Mouse (Mus musculus): ENCODE results near the gene Hjurp.

Gene Hjurp

GRCm38 (mm10) chr1:88280006-88280690 is 2.7 kb upstream of the Hjurp start:
- no peak for DNase-seq (ENCODE audit: low spot score in 2 of 2)

GRCm38 (mm10) chr1:88279111-88280005 is 1.9 kb upstream of the Hjurp start:
- DNase-seq (ENCODE audit: low spot score in 2 of 2): no peak

DNA sequence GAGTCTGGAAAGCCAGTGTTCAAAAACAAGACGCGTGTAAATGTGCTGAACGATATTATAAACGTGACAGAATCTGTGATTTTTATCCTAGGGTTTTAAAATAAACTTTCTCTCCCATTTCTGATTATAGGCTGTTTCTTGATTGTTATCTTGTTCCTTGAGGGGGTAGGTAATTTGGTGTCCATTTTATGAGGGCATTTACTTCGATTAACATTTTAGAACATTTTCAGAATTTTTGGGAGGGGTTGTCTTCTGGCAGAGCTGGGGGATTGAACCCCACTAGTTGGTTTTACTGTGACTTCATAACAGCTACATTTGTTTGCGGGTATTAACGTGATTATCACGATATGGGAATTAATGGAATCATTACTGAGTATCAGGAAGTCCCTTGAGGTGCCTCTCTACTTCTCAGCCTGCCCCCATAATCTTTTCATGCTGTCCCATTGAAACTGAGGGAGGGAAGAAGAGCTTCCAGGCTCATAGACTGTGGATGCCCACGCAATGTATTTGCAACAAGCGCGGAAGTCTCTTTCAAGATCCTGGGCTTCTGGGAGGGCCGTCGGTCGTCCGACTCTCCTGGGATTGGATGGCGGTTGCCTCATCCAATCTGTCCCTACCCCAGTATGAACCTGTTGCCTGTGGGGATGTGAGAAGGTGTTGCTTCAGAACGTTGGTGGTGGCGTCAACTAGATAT is 532 bp upstream of the Hjurp start:
- no peak for DNase-seq (ENCODE audit: low spot score in 2 of 2)

DNA sequence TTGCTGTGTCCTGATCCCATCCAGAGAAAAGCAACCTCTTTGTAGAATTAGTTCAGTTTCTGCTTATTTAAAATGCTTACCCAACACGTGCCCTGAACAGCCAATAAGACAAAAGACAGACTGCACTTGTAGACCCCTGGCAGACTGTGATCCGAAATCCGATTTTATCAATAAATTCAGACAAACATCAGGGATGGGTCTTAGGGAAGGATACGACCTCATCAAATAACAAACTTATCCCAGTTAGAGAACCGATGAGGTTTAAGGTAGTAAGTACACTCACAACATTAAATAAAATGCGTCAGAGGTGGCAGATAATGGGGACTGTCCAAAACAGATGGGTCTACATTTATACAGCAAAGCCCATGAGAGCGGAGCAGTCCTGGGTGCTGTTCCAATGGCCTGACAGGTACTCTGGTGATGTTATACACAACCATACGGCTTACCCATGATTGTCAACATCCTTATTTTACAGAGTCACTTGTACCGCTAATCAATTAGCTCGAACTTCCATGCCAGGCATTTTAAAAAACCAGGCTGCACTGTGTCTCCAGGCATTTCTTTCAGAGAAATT is 822 bp downstream of the Hjurp start:
- no peak for DNase-seq (ENCODE audit: low spot score in 2 of 2)

DNA sequence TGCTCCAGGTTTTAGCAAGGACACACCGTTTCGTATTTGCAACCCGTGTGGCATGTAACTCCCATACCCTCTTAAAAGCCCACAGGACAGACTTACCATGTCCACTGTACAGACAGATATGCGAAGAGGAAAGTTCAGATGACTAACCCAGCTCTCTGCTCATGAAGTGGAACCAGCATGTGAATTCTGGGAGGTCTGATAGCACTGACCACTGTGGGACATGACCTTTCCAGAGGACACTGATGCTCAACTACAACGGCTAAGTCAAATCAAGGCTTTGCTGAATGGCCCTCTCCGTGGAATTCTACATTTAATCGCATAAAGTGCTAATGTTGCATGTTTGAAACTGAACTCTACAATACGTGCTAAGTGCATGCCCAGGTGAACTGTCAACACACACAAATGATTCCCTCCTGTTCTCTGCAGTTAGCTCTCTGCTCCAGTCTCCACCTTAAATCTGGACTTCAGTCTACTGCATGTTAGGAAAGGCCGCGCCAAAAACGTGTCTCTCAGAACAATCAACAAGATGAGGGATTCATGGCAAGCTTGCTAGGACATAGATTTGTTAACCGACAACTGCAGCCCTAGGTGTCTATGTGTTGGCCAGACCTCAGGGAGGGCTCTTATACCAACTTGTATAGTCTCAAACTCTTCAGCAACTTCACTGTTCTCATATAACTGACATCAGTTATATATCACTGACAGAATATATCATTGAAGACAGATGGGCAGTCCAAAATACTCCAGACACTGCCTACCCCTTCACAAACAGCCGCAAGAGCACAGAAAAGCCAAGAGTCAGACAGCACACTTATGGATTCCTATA is 1.5 kb downstream of the Hjurp start:
- DNase-seq (ENCODE audit: low spot score in 2 of 2): no peak

GRCm38 (mm10) chr1:88275078-88275680 is 2.3 kb downstream of the Hjurp start:
- DNase-seq (ENCODE audit: low spot score in 2 of 2): no peak

DNA sequence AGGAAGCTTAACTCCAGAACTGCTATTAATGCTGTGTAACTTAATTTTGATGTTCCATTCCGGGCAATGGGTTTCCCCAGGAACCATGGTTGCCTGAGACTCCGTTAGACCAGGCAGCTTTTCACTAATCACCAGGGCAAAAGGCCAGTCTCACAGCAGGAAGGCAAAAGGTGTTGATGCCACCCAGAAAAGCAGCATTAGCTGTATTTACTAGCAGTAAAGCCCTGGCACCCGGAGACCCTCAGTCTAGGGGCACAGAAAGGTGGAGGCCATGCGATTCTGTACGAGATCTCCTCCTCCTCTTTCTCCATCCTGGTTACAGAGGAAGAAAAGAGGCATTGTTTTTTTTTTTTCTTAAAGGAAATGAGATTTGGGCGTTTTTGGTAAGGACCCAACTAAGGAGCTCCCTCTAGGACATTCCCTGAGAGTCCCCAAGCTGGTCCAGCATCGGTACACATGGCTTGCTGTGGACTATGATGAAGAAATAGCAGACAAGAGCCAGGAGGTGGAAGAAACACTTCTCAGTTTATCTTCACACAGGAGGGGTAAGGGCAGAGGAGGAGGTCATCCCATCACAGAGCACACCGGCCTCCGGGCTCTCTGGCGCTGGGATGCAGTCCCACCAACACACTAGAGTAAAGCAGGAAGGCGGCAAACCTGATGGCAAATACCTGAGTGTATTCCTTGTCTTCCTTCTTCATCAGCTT is 2.9 kb downstream of the Hjurp start:
- no peak for DNase-seq (ENCODE audit: low spot score in 2 of 2)

- no peak for DNase-seq (ENCODE audit: low spot score in 2 of 2)
These were observed 3.6 kb downstream of the Hjurp start for GRCm38 (mm10) chr1:88273832-88274231.

DNA sequence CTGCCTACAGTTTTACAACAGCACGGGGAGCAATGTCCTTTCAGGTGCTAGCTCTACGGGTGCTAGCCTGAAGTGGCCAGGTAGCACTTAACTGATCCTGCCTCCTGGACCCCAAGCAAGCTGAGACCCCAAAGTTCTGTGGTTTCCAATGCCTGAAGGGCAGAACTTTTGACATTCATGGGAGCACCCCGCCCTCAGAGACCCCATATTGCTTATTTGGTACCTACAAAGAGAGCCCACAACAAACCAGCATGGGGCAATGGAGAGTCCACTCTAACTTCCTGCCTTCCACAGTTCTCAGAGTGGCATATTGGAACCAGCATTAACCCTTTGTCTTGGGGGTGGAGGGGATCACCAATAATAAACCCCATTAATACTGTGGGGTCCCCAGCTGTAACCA is 4.1 kb downstream of the Hjurp start:
- no peak for DNase-seq (ENCODE audit: low spot score in 2 of 2)

DNA sequence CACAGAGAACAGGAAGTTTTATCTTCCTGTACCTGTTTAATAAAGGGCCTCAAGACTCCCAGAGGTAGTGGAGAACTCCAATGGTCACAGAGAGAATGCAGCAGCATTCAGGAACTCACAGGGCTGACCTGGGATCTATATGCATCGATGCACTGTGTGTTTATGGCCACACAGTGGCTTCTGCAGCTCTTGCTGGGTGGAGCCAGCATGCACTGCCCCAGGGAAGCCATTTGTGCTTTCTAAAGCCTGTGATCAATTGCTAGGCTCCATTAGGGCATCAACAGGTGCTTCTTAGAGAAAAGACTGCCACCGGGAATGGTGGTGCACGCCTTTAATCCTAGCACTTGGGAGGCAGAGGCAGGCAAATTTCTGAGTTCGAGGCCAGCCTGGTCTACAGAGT is 4.6 kb downstream of the Hjurp start:
- DNase-seq (ENCODE audit: low spot score in 2 of 2): no peak

GRCm38 (mm10) chr1:88269539-88270309 is 7.7 kb downstream of the Hjurp start:
- DNase-seq (ENCODE audit: low spot score in 2 of 2): no peak

GRCm38 (mm10) chr1:88268070-88268469 is 9.4 kb downstream of the Hjurp start:
- DNase-seq (ENCODE audit: low spot score in 2 of 2): peak in 1 of 2 experiments; percentile 13

DNA sequence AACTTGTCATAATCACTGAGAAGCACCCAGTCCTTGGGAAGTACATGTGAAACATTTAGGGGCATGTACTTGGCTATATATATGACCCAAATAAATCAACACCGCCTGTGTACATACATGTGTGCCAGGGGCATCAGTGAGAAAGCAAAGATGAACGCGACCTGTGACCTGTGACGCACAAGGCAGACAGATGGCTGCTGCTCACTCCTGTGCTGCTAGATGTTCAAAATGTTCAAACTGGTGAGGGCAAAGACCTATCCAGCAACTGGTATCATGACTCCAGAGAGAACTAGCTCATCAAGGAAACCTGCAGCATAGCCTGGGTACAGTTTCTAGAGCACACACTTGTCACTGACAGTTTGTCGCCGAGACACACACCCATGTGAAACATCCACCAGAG is 9.9 kb downstream of the Hjurp start:
- peak in 1 of 2 experiments; percentile 7 for DNase-seq (ENCODE audit: low spot score in 2 of 2)

- no peak for DNase-seq (ENCODE audit: low spot score in 2 of 2)
These were observed 11.3 kb downstream of the Hjurp start for GRCm38 (mm10) chr1:88266123-88266522.

DNA sequence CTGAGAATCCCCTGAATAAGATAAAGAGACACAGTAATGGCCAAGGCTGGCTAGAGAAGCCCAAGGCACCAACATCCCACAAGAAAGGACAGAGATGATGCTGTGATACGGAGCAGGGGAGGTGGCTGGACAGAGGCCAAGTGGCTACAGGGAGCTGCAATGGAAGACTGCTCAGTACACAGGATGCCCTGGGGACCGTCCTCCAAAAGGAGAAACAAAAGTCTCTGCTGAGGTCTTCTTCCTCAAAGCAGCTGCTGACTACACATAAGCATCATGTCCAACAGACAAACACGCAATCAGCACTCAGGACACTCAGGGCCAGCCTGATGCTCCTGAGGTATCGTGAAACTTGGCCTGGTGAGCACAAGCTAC is 12.6 kb downstream of the Hjurp start:
- DNase-seq (ENCODE audit: low spot score in 2 of 2): peak in 1 of 2 experiments; percentile 32

DNA sequence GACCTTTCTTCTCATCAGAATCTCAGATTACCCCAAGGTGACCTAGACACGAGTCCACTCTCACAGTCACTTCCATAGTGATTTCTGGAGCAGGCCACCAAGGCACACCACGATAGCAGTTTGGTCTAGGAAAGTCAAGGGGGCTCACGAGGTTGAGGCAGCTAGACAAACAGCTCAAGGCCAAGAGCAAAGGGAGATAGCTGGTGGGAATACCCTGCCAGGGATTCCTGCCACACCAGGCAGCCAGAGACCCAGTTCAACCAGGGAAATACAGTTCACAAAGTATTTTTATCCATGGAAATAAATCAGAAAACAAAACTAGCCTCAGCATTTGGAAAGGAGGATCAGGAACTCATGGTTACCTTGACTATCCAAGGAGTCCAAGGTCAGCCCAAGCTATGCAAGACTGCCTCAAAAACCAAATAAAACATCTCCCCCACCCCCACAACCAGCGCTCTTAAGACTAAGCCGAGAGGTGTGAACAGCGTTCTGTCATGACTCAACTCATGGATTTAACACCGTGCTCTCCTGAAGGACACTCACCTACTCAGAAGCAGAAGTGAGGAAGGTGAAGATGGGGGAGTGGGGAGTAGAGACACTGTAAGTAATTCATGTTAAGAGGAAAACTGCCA is 13.1 kb downstream of the Hjurp start:
- no peak for DNase-seq (ENCODE audit: low spot score in 2 of 2)

GRCm38 (mm10) chr1:88263778-88264177 is 13.7 kb downstream of the Hjurp start:
- DNase-seq (ENCODE audit: low spot score in 2 of 2): no peak

GRCm38 (mm10) chr1:88262961-88263360 is 14.5 kb downstream of the Hjurp start:
- DNase-seq (ENCODE audit: low spot score in 2 of 2): no peak

DNA sequence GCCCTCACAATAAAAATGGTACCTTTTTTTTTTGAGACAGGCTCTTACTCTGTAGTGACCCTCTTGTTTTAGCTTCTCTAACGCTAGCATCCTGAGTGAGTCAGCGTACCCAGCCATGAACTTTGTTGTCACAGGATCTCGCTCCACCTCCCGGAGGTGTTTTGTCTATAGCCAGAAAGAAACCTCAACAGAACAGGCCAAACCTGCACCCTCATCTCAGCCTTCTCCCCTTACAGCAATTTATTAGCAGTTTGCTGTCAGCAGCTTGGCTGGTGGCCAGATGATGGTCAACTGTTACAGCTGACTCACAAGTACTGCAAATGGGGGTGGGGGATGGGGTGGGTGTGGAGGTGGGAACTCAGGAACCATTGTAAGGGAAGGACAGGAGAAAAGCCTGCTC is 15.2 kb downstream of the Hjurp start:
- no peak for DNase-seq (ENCODE audit: low spot score in 2 of 2)

All from frontal cortex, postnatal 14 days (tissue).